Mouse (Mus musculus) CH12.LX (cell line): ENCODE results near the gene Zfp687. TPM values are rescaled to one million over a fixed set of nuclear protein-coding genes. Genes with fewer than 3 reads are reported as not detected.
A peak's percentile ranks its signal among the peaks of the same experiment; 100 is the strongest.

Experiments used
- DNase-seq: peaks from one replicate; pipeline ENCODE4 v3.0.0-alpha.2; 2013; ENCODE audit errors: extremely low read depth
- H3K27ac ChIP-seq: 2 replicates; pipeline ENCODE4 v1.5.1; 2012; ENCODE audit warnings: low read depth, mild to moderate bottlenecking, control low read depth, moderate library complexity; ENCODE audit not compliant: insufficient read depth
- H3K27me3 ChIP-seq: replicated peaks from 2 replicates; pipeline ENCODE3; 2012; ENCODE audit warnings: inconsistent platforms
- H3K36me3 ChIP-seq, 2 experiments: replicated peaks in 1 of 2; 2 replicates each; pipeline versions ENCODE3 to v1.6.1; 2012; ENCODE audit warnings: inconsistent platforms in 1 of 2, low read length in 1 of 2, mild to moderate bottlenecking in 1 of 2, mixed read lengths in 1 of 2, moderate library complexity in 1 of 2; ENCODE audit not compliant: control insufficient read depth in 1 of 2, insufficient read depth in 1 of 2
- H3K4me1 ChIP-seq, 2 experiments: 2 replicates each; pipeline ENCODE4 v1.6.1; 2012; ENCODE audit warnings: inconsistent platforms in 1 of 2, moderate library complexity in 1 of 2; ENCODE audit not compliant: insufficient read depth in 2 of 2, control insufficient read depth in 1 of 2
- H3K4me2 ChIP-seq: 2 replicates; pipeline ENCODE4 v1.6.1; 2012; ENCODE audit warnings: low read depth, mild to moderate bottlenecking, control low read depth; ENCODE audit not compliant: poor library complexity, insufficient read depth, severe bottlenecking
- H3K4me3 ChIP-seq, 3 experiments: fragments of 150-350 bp in 1 of 3; sonication (generic) in 1 of 3; replicated peaks in 1 of 3; 2 replicates each; pipeline versions ENCODE3 to v1.5.1; 2011 to 2012; ENCODE audit warnings: low read depth in 2 of 3, low read length in 2 of 3, mild to moderate bottlenecking in 2 of 3, moderate library complexity in 2 of 3, control low read depth in 1 of 3, improper control_type of control experiment in 1 of 3, inconsistent platforms in 1 of 3, mixed read lengths in 1 of 3; ENCODE audit not compliant: poor library complexity in 1 of 3
- H3K79me2 ChIP-seq: replicated peaks from 2 replicates; pipeline ENCODE4 v1.6.1; 2012; ENCODE audit warnings: mild to moderate bottlenecking, moderate library complexity; ENCODE audit not compliant: control insufficient read depth, poor library complexity, insufficient read depth, severe bottlenecking; ENCODE audit errors: extremely low read depth
- H3K9ac ChIP-seq: 2 replicates; pipeline ENCODE4 v1.6.1; 2012; ENCODE audit warnings: low read depth, mild to moderate bottlenecking, control low read depth, moderate library complexity; ENCODE audit not compliant: insufficient read depth
- H3K9me3 ChIP-seq: replicated peaks from 2 replicates; pipeline ENCODE3; 2012; ENCODE audit warnings: low read length, inconsistent platforms, mixed read lengths
- BHLHE40 ChIP-seq: IDR thresholded peaks from 2 replicates; pipeline ENCODE4 v1.6.1; 2011; ENCODE audit warnings: mild to moderate bottlenecking, low read depth, low read length, improper control_type of control experiment
- CTCF ChIP-seq, 2 experiments: IDR thresholded peaks in 1 of 2; conservative IDR thresholded peaks in 1 of 2; 2 replicates each; pipeline ENCODE4 v1.5.1; 2011 to 2012; ENCODE audit warnings: low read depth in 2 of 2, low read length in 2 of 2, improper control_type of control experiment in 1 of 2, inconsistent platforms in 1 of 2, mild to moderate bottlenecking in 1 of 2, moderate library complexity in 1 of 2
- ELF1 ChIP-seq: IDR thresholded peaks from 2 replicates; pipeline ENCODE4 v1.6.1; 2014; ENCODE audit warnings: low read depth, mild to moderate bottlenecking, inconsistent platforms, low read length, improper control_type of control experiment
- EP300 ChIP-seq: IDR thresholded peaks from 2 replicates; pipeline ENCODE4 v1.6.1; 2011; ENCODE audit warnings: low read length, improper control_type of control experiment
- ETS1 ChIP-seq: conservative IDR thresholded peaks from 2 replicates; pipeline ENCODE4 v1.6.1; 2012; ENCODE audit warnings: low read depth, mild to moderate bottlenecking, inconsistent platforms, low read length, improper control_type of control experiment, moderate library complexity
- IRF4 ChIP-seq: IDR thresholded peaks from 2 replicates; pipeline ENCODE4 v1.6.1; 2014; ENCODE audit warnings: low read depth, mild to moderate bottlenecking, inconsistent platforms, low read length, improper control_type of control experiment
- JUN ChIP-seq: IDR thresholded peaks from 2 replicates; pipeline ENCODE4 v1.6.1; 2011; ENCODE audit warnings: low read depth, mild to moderate bottlenecking, low read length, improper control_type of control experiment, moderate library complexity; ENCODE audit not compliant: insufficient read depth
- JUND ChIP-seq: conservative IDR thresholded peaks from 2 replicates; pipeline ENCODE4 v1.6.1; 2011; ENCODE audit warnings: low read depth, low read length, improper control_type of control experiment
- MAFK ChIP-seq: IDR thresholded peaks from 2 replicates; pipeline ENCODE4 v1.6.1; 2011; ENCODE audit warnings: low read length, improper control_type of control experiment; ENCODE audit not compliant: insufficient replicate concordance
- MEF2A ChIP-seq: IDR thresholded peaks from 2 replicates; pipeline ENCODE4 v1.6.1; 2014; ENCODE audit warnings: low read depth, mild to moderate bottlenecking, inconsistent platforms, low read length, improper control_type of control experiment, borderline replicate concordance
- MXI1 ChIP-seq: IDR thresholded peaks from 2 replicates; pipeline ENCODE4 v1.6.1; 2011; ENCODE audit warnings: mild to moderate bottlenecking, low read depth, low read length, improper control_type of control experiment
- MYC ChIP-seq: IDR thresholded peaks from 2 replicates; pipeline ENCODE4 v1.6.1; 2011; ENCODE audit warnings: low read depth, mild to moderate bottlenecking, improper control_type of control experiment, low read length
- NRF1 ChIP-seq: IDR thresholded peaks from 2 replicates; pipeline ENCODE4 v1.6.1; 2014; ENCODE audit warnings: low read depth, mild to moderate bottlenecking, inconsistent platforms, low read length, improper control_type of control experiment, moderate library complexity
- POLR2A ChIP-seq: IDR thresholded peaks from 2 replicates; pipeline ENCODE4 v1.6.1; 2011; ENCODE audit warnings: low read depth, mild to moderate bottlenecking, improper control_type of control experiment, low read length
- POLR2AphosphoS2 ChIP-seq: IDR thresholded peaks from 2 replicates; pipeline ENCODE4 v1.6.1; 2011; ENCODE audit warnings: low read depth, low read length, improper control_type of control experiment
- SIN3A ChIP-seq: IDR thresholded peaks from 2 replicates; pipeline ENCODE4 v1.6.1; 2012; ENCODE audit warnings: low read length, improper control_type of control experiment, inconsistent platforms
- SMC3 ChIP-seq: IDR thresholded peaks from 2 replicates; pipeline ENCODE4 v1.6.1; 2011; ENCODE audit warnings: low read depth, low read length, improper control_type of control experiment
- TBP ChIP-seq: conservative IDR thresholded peaks from 2 replicates; pipeline ENCODE4 v1.6.1; 2011; ENCODE audit warnings: low read depth, low read length, improper control_type of control experiment
- TCF12 ChIP-seq: IDR thresholded peaks from 2 replicates; pipeline ENCODE4 v1.6.1; 2014; ENCODE audit warnings: low read depth, mild to moderate bottlenecking, inconsistent platforms, low read length, improper control_type of control experiment
- UBTF ChIP-seq: IDR thresholded peaks from 2 replicates; pipeline ENCODE4 v1.6.1; 2012; ENCODE audit warnings: low read depth, mild to moderate bottlenecking, inconsistent platforms, low read length, improper control_type of control experiment, moderate library complexity
- USF1 ChIP-seq: IDR thresholded peaks from 2 replicates; pipeline ENCODE4 v1.6.1; 2014; ENCODE audit warnings: low read depth, mild to moderate bottlenecking, inconsistent platforms, low read length, improper control_type of control experiment
- USF2 ChIP-seq: conservative IDR thresholded peaks from 2 replicates; pipeline ENCODE4 v1.6.1; 2011; ENCODE audit warnings: low read depth, low read length, improper control_type of control experiment
- ZMIZ1 ChIP-seq: IDR thresholded peaks from 2 replicates; pipeline ENCODE4 v1.6.1; 2012; ENCODE audit warnings: low read depth, mild to moderate bottlenecking, inconsistent platforms, low read length, improper control_type of control experiment
- dilution Hi-C: fragments of 300-500 bp; cut with MboI; formaldehyde crosslinking; loops from 2 replicates; pipeline ENCODE4 v1.14.3; 2020; ENCODE audit warnings: low sequenced_read_pairs; ENCODE audit not compliant: extremely low pct_unique_long_range_greater_than_20kb, extremely low pct_ligation_motif_present
- in situ Hi-C: fragments of 300-500 bp; cut with MboI; formaldehyde crosslinking; loops from 3 replicates; pipeline ENCODE4 v1.14.3; 2019; ENCODE audit warnings: low sequenced_read_pairs, low pct_ligation_motif_present, low pct_unique_long_range_greater_than_20kb, mixed read lengths
- polyA plus RNA-seq: library from polyadenylated mRNA; unstranded; fragments of >175 nt; gene quantifications from 2 replicates; pipeline ENCODE4 v1.2.1, GENCODE M21; 2012; ENCODE audit warnings: low read depth; ENCODE audit not compliant: insufficient read length
- total RNA-seq, 2 experiments: library from RNA; depleted of rRNA; stranded (reverse); fragments of 300-350 nt in 1 of 2; fragments of >200 nt in 1 of 2; gene quantifications; 2 replicates each; pipeline ENCODE4 v1.2.3; 2012 to 2014

Zfp687 gene
- total and polyA plus RNA-seq, 3 experiments: 4.2 to 13.5 (median 10.8) TPM

- Histone ChIP-seq H3K36me3 (peaks cover 27 to 55% of the 10 kb centered on the region in 2 experiments), H3K27me3 (no peaks in the 10 kb centered on the region), H3K9me3 (no peaks in the 10 kb centered on the region), H3K27ac (no peak overlapping the region)
- TF ChIP-seq MEF2A (no peak), ZMIZ1 (no peak), MXI1 (peak; percentile 38; the same call in 1 of the 2 replicates), BHLHE40 (peak; percentile 55), UBTF (no peak), ETS1 (peak; percentile 55), MAFK (no peak)
- TF ChIP-seq, all 38 proteins: peak for 3
- in situ Hi-C loops: no loop called here
- peak; percentile 17 for DNase-seq
- Histone ChIP-seq H3K79me2 (no peaks in the 10 kb centered on the region), H3K9ac (no peak overlapping the region), H3K4me2 (no peak overlapping the region), H3K4me1 (peaks cover 0 to 15% of the 10 kb centered on the region in 2 experiments; a peak in 2 of 4 replicates), H3K4me3 (no peak overlapping the region)
- dilution Hi-C loops: no loop called here
Measured at GRCm38 (mm10) chr3:95027701-95028100, 12.5 kb upstream of the Zfp687 start.

DNA sequence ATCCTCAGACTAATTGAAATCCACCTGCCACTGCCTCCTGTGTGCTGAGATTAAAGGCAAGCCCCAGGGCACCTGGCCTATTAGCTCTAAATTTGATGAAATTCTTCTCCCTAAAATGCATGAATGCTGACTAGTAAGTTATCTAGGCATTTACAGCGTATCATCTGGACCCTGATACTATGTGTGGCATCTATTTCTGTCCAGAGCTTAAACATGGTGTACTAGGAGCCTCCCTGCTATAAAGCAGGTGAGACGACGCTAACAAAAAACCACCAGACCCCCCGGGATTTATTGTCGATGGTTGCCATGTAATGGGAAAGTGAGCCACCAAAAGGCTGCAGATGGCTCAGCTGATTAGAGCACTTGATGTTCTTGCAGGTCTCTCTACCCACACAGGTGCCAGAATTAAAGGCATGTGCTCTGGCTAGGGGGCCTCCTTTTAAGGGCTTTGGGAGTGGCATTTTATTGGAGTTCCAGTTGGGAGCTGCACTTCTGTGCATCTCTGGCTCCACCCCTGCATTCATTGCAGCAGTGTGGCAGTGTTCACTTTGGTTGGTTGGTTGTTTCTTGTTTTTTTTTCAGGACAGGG, 11.9 kb upstream of the Zfp687 start:
- dilution Hi-C loops: no loop called here
- Histone ChIP-seq H3K4me2 (no peak overlapping the region), H3K36me3 (peaks cover 23 to 52% of the 10 kb centered on the region in 2 experiments), H3K79me2 (no peaks in the 10 kb centered on the region), H3K9ac (no peak overlapping the region), H3K27me3 (no peaks in the 10 kb centered on the region), H3K27ac (no peak overlapping the region), H3K4me3 (no peak overlapping the region), H3K4me1 (peaks cover 0 to 15% of the 10 kb centered on the region in 2 experiments; a peak in 2 of 4 replicates), H3K9me3 (no peaks in the 10 kb centered on the region)
- in situ Hi-C loops: no loop called here
- TF ChIP-seq POLR2AphosphoS2 (peak; percentile 71), MAFK (no peak), USF1 (no peak)
- no peak for DNase-seq

- H3K27ac ChIP-seq: no peak overlapping the region
- H3K36me3 ChIP-seq: peaks cover 9 to 35% of the 10 kb centered on the region in 2 experiments
- TF ChIP-seq IRF4: no peak
- no peak for TF ChIP-seq EP300
- TF ChIP-seq CTCF (conservative IDR thresholded peaks at IDR 0.05 in 1 of 2, IDR thresholded peaks at IDR 0.05 in 1 of 2; ENCODE audit: low read depth in 2 of 2, low read length in 2 of 2): no peak
- TF ChIP-seq JUND: no peak
- TF ChIP-seq TCF12: no peak
- TF ChIP-seq TBP: no peak
- TF ChIP-seq SMC3: no peak
- TF ChIP-seq ELF1: no peak
- TF ChIP-seq MYC: no peak
- TF ChIP-seq NRF1: no peak
- no peak for TF ChIP-seq JUN
- no peak for TF ChIP-seq ETS1
- no peak for TF ChIP-seq USF2
- TF ChIP-seq POLR2A: no peak
- TF ChIP-seq SIN3A: no peak
- TF ChIP-seq MXI1: no peak
- H3K9me3 ChIP-seq: no peaks in the 10 kb centered on the region
- no peak for DNase-seq
- H3K4me1 ChIP-seq: peaks cover 0 to 15% of the 10 kb centered on the region in 2 experiments; a peak in 2 of 4 replicates
- H3K27me3 ChIP-seq: no peaks in the 10 kb centered on the region
- H3K9ac ChIP-seq: no peak overlapping the region
- in situ Hi-C loops: no loop called here
- H3K4me2 ChIP-seq: no peak overlapping the region
- H3K79me2 ChIP-seq: no peaks in the 10 kb centered on the region
- dilution Hi-C loops: no loop called here
- no peak overlapping the region for H3K4me3 ChIP-seq
Measured at GRCm38 (mm10) chr3:95025202-95025601, 10.0 kb upstream of the Zfp687 start.
